Mouse (Mus musculus): ENCODE measurements at regions not wholly inside any gene's neighbourhood (a gene's known extent, or its start where the extent isn't known, plus 50 kb on each side); places are given as distances from the start of the nearest gene placed in this dataset.
A peak's percentile ranks its signal among the peaks of the same experiment; 100 is the strongest.

GRCm38 (mm10) chr6:25321446-25321845 lies 365.3 kb upstream of the Tmem229a start:
- no peak for DNase-seq (ENCODE audit: low spot score in 2 of 2)

- DNase-seq (ENCODE audit: low spot score in 2 of 2), result no peak
Observed at GRCm38 (mm10) chr6:25320291-25320844, 364.3 kb upstream of the Tmem229a start.

- DNase-seq (ENCODE audit: low spot score in 2 of 2), result no peak
Observed at GRCm38 (mm10) chr6:25307471-25307870, 351.4 kb upstream of the Tmem229a start.

- no peak for DNase-seq (ENCODE audit: low spot score in 2 of 2)
Observed at GRCm38 (mm10) chr6:25304844-25305504, 348.9 kb upstream of the Tmem229a start.

- no peak for DNase-seq (ENCODE audit: low spot score in 2 of 2)
Observed at GRCm38 (mm10) chr6:25291613-25292012, 335.5 kb upstream of the Tmem229a start.

- DNase-seq (ENCODE audit: low spot score in 2 of 2), result no peak
Observed at GRCm38 (mm10) chr6:25287591-25287990, 331.5 kb upstream of the Tmem229a start.

GRCm38 (mm10) chr6:25286313-25286712 lies 330.2 kb upstream of the Tmem229a start:
- no peak for DNase-seq (ENCODE audit: low spot score in 2 of 2)

GRCm38 (mm10) chr6:25278509-25278908 lies 322.4 kb upstream of the Tmem229a start:
- peak in 1 of 2 experiments; percentile 31 for DNase-seq (ENCODE audit: low spot score in 2 of 2)

- no peak for DNase-seq (ENCODE audit: low spot score in 2 of 2)
Observed at GRCm38 (mm10) chr6:25277703-25278447, 321.8 kb upstream of the Tmem229a start.

GRCm38 (mm10) chr6:25276221-25276620 lies 320.1 kb upstream of the Tmem229a start:
- DNase-seq (ENCODE audit: low spot score in 2 of 2), result peak in 1 of 2 experiments; percentile 12

- no peak for DNase-seq (ENCODE audit: low spot score in 2 of 2)
Observed at GRCm38 (mm10) chr6:25260559-25260958, 304.5 kb upstream of the Tmem229a start.

- no peak for DNase-seq (ENCODE audit: low spot score in 2 of 2)
Observed at GRCm38 (mm10) chr6:25255762-25256161, 299.7 kb upstream of the Tmem229a start.

- DNase-seq (ENCODE audit: low spot score in 2 of 2), result no peak
Observed at GRCm38 (mm10) chr6:25237021-25237420, 280.9 kb upstream of the Tmem229a start.

- DNase-seq (ENCODE audit: low spot score in 2 of 2), result no peak
Observed at GRCm38 (mm10) chr6:25236616-25237015, 280.5 kb upstream of the Tmem229a start.
